Mouse (Mus musculus) megakaryocyte, embryonic 14.5 days (primary cell): ENCODE data around the gene Smim1.

ENCODE experiments used
- FLI1 ChIP-seq: IDR thresholded peaks from 2 replicates; pipeline ENCODE4 v1.6.1; 2012; ENCODE audit warnings: low read length, inconsistent platforms, mixed read lengths
- GATA1 ChIP-seq: IDR thresholded peaks from 3 replicates; pipeline ENCODE4 v1.6.1; 2012; ENCODE audit warnings: mixed read lengths, low read length, inconsistent platforms, borderline replicate concordance

- TF ChIP-seq GATA1, result no peak
- TF ChIP-seq FLI1, result no peak
These were observed 32.5 kb downstream of the Smim1 start for GRCm38 (mm10) chr4:153993505-153993904.
